Mouse (Mus musculus) left cerebral cortex, postnatal 14 days (tissue): ENCODE results near the gene Thap2. TPM values are rescaled to one million over a fixed set of nuclear protein-coding genes. Genes with fewer than 3 reads are reported as not detected.
A peak's percentile ranks its signal among the peaks of the same experiment; 100 is the strongest.

ENCODE experiments used
- DNase-seq, 2 experiments: peaks; one replicate each; pipeline ENCODE4 v3.0.0; 2021 to 2022; ENCODE audit warnings: low spot score in 2 of 2, mixed read lengths in 1 of 2
- intact Hi-C: fragments of 180-260 bp; cut with DNase I; formaldehyde crosslinking; loops from one replicate; pipeline ENCODE4 v1.15.1; 2025
- long read RNA-seq, 2 experiments: library from polyadenylated mRNA; stranded (forward); transcript quantifications; one replicate each; pipeline ENCODE4 v2.0.0; 2021
- total RNA-seq, 2 experiments: library from RNA; stranded (reverse); gene quantifications; 2 replicates each; pipeline ENCODE4 v1.2.3; 2021

Thap2 gene
- total RNA-seq: 10 to 100 TPM; 10.7 to 13.1 TPM
- long read RNA-seq, experiment 1, full-length matches to known transcripts: 2 of 2 reads
- long read RNA-seq, experiment 1, partial matches to known transcripts: 0 of 2 reads
- long read RNA-seq, experiment 1, other reads (novel, unspliced or antisense): 0 of 2 reads
- long read RNA-seq, experiment 2, full-length matches to known transcripts: 4 of 5 reads
- long read RNA-seq, experiment 2, partial matches to known transcripts: 0 of 5 reads
- long read RNA-seq, experiment 2, other reads (novel, unspliced or antisense): 1 of 5 reads

- intact Hi-C loops: loop anchor here (5.0 kb wide), 1 partner anchor 67 kb away; the partner anchor contains the start of gene Rab21
Measured at GRCm38 (mm10) chr10:115384221-115385017, at the start of gene Thap2, which contains the start of gene Zfc3h1. TSS of gene Thap2 (minus strand) at chr10:115384443. TSS of gene Zfc3h1 (plus strand) at chr10:115384959.

GRCm38 (mm10) chr10:115425351-115425750 lies 41.1 kb upstream of the Thap2 start:
- intact Hi-C loops: no loop called here
- DNase-seq: no peak

More at GRCm38 (mm10) chr10:115384221-115385017, at the start of gene Thap2, which contains the start of gene Zfc3h1:
- peak; percentile 99 for DNase-seq

- intact Hi-C loops: no loop called here
- no peak for DNase-seq
Measured at GRCm38 (mm10) chr10:115421976-115422375, 37.7 kb upstream of the Thap2 start.

- no peak for DNase-seq
- intact Hi-C loops: no loop called here
Measured at GRCm38 (mm10) chr10:115414056-115414455, 29.8 kb upstream of the Thap2 start.

GRCm38 (mm10) chr10:115413496-115413895 lies 29.3 kb upstream of the Thap2 start:
- intact Hi-C loops: no loop called here
- no peak for DNase-seq

- intact Hi-C loops: loop anchor here (10.0 kb wide), 1 partner anchor 208 kb away; no protein-coding TSS in a partner anchor
- peak; percentile 55 to 72 for DNase-seq
Measured at GRCm38 (mm10) chr10:115406393-115406792, 22.1 kb upstream of the Thap2 start.

- no peak for DNase-seq
- intact Hi-C loops: no loop called here
Measured at GRCm38 (mm10) chr10:115391896-115392295, 7.7 kb upstream of the Thap2 start.

- intact Hi-C loops: no loop called here
Measured at GRCm38 (mm10) chr10:115391076-115391475, 6.8 kb upstream of the Thap2 start.

GRCm38 (mm10) chr10:115387891-115388290 lies 3.6 kb upstream of the Thap2 start:
- intact Hi-C loops: no loop called here
- DNase-seq: no peak

More at GRCm38 (mm10) chr10:115391076-115391475, 6.8 kb upstream of the Thap2 start:
- no peak for DNase-seq

GRCm38 (mm10) chr10:115385018-115386002 lies 1.1 kb upstream of the Thap2 start:
- peak; percentile 39 to 42 for DNase-seq
- intact Hi-C loops: no loop called here

- intact Hi-C loops: loop anchor here (5.0 kb wide), 1 partner anchor 66 kb away; the partner anchor contains the start of gene Rab21
Measured at GRCm38 (mm10) chr10:115383644-115384220, 511 bp downstream of the Thap2 start.

GRCm38 (mm10) chr10:115382846-115383643 lies 1.2 kb downstream of the Thap2 start:
- intact Hi-C loops: loop anchor here (5.0 kb wide), 1 partner anchor 66 kb away; the partner anchor contains the start of gene Rab21

More at GRCm38 (mm10) chr10:115383644-115384220, 511 bp downstream of the Thap2 start:
- DNase-seq: no peak

GRCm38 (mm10) chr10:115381506-115382084 lies 2.6 kb downstream of the Thap2 start:
- intact Hi-C loops: loop anchor here (5.0 kb wide), 1 partner anchor 64 kb away; the partner anchor contains the start of gene Rab21
- DNase-seq: no peak

More at GRCm38 (mm10) chr10:115382846-115383643, 1.2 kb downstream of the Thap2 start:
- no peak for DNase-seq

- intact Hi-C loops: no loop called here
- DNase-seq: no peak
Measured at GRCm38 (mm10) chr10:115363151-115363550, 21.1 kb downstream of the Thap2 start.

- intact Hi-C loops: no loop called here
- DNase-seq: no peak
Measured at GRCm38 (mm10) chr10:115362623-115362964, 21.6 kb downstream of the Thap2 start.

- peak; percentile 94 to 95 for DNase-seq
- intact Hi-C loops: no loop called here
Measured at GRCm38 (mm10) chr10:115361840-115362622, 22.2 kb downstream of the Thap2 start, which contains the start of gene Tmem19. TSS of gene Tmem19 (minus strand) at chr10:115362501.

GRCm38 (mm10) chr10:115359066-115359465 lies 25.2 kb downstream of the Thap2 start:
- intact Hi-C loops: no loop called here

More at GRCm38 (mm10) chr10:115359066-115359465, 25.2 kb downstream of the Thap2 start:
- DNase-seq: no peak
